Comparison of ENCODE assay signal across 18 mouse cellular contexts in the genomic region with DNA sequence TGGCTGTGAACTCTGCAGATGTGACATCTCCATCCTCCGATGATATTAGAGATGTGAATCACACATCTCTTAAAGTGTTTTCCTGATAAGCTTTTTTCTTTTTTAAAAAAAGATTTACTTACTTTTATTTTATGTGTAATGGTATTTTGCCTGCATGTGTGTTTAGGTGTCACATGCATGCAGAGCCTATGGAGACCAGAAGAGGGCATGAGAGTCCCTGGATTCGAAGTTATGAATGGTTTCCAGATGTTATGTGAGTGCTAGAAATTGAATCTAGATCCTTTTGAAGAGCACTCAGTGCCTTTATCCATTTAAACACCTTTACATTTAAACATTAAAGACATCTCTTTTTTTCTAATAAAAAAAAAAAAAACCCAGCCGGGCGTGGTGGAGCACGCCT. TPM values are rescaled to one million over a fixed set of nuclear protein-coding genes. Genes with fewer than 3 reads are reported as not detected.
DNase-seq lines count a peak whose midpoint lies in the region; ATAC-seq and TF ChIP-seq lines count a peak whose summit lies in the region.
"Had no signal": no experiment of that assay in that cellular context is flagged by ENCODE, and none has a peak within 500 bp of the region (broad histone marks: within the 10 kb centered on the region; RNA-seq: fewer than 3 reads in every experiment).

No protein-coding gene starts in this region.

- H3K27ac ChIP-seq in left cerebral cortex, adult 2 months, result no peak overlapping the region
- H3K27ac ChIP-seq: hindbrain, embryonic 15.5 days; limb, embryonic 10.5 days; lung, embryonic 15.5 days; midbrain, embryonic 12.5 days; stomach, embryonic 15.5 days had no signal

- H3K4me3 ChIP-seq in left cerebral cortex, adult 2 months, result no peak overlapping the region
- H3K4me3 ChIP-seq: hindbrain, embryonic 15.5 days; limb, embryonic 10.5 days; lung, embryonic 15.5 days; midbrain, embryonic 12.5 days; stomach, embryonic 15.5 days had no signal

- TF ChIP-seq CTCF in left cerebral cortex, adult 2 months (IDR thresholded peaks at IDR 0.05), result peak; percentile 24

- intact Hi-C loops in left cerebral cortex, adult 2 months (cut with DNase I), result loop anchor here (10.0 kb wide), 2 partner anchors 240 to 330 kb away; no protein-coding TSS in a partner anchor
- intact Hi-C loops in left cerebral cortex, postnatal 14 days (cut with DNase I), result loop anchor here (5.0 to 10.0 kb wide), 2 partner anchors 260 to 328 kb away; a partner anchor contains a TSS

- ATAC-seq in CD4-positive, CD25-positive, alpha-beta regulatory T cell, adult 4 months, result no peak
- ATAC-seq in megakaryocyte, adult 5-6 weeks (ENCODE audit: poor library complexity, severe bottlenecking), result peak; percentile 60

- DNase-seq in CD4-positive, CD25-positive, alpha-beta regulatory T cell, adult 2 months (ENCODE audit: low read depth, low spot score), result peak; percentile 59
- DNase-seq in left cerebral cortex, adult 2 months (ENCODE audit: extremely low spot score in 1 of 2, low spot score in 2 of 2), result no peak
- no peak for DNase-seq in left cerebral cortex, postnatal 14 days (ENCODE audit: low spot score in 2 of 2)
- peak; percentile 49 for DNase-seq in CD4-positive helper T cell, adult 2 months (ENCODE audit: low read depth, low spot score)
- DNase-seq in cerebellum, adult 11 months, result no peak
- DNase-seq in layer of hippocampus, adult 11-12 months (ENCODE audit: low spot score), result no peak
- DNase-seq: adrenal gland, adult 2 months; cerebellum, adult 9-10 months; right cerebral cortex, postnatal 4 days; thymus, postnatal 25 days had no signal

RNA-seq across cellular contexts. Expression of a gene that starts 5.5 kb away (rescaled TPM):
- 100 to 1,000 TPM; 116 to 166 TPM for polyA plus RNA-seq in CD4-positive, CD25-positive, alpha-beta regulatory T cell, adult 4 months (2017; shearing (Covaris generic))
- total RNA-seq in left cerebral cortex, adult 2 months (2021), result 10 to 100 TPM; 17.3 to 22.0 TPM
- total RNA-seq in left cerebral cortex, postnatal 14 days (2021), result 10 to 100 TPM; 19.2 to 21.7 TPM
- total RNA-seq in megakaryocyte, adult 5-6 weeks (2015), result 25.0 and 26.2 TPM in 2 replicates
- 22.6 and 24.4 TPM in 2 replicates for total RNA-seq in megakaryocyte, adult 5-6 weeks (2017)

RNA-seq across cellular contexts. Expression of a gene that starts 6.1 kb away (rescaled TPM):
- polyA plus RNA-seq in CD4-positive, CD25-positive, alpha-beta regulatory T cell, adult 4 months (2017; shearing (Covaris generic)), result 10 to 100 TPM in 1 of 2 experiments, 1 to 10 TPM in 1; 9.7 to 14.3 TPM
- under 1 TPM in 1 of 2 experiments, not detected in 1; 0.44 TPM for total RNA-seq in left cerebral cortex, adult 2 months (2021)
- total RNA-seq in left cerebral cortex, postnatal 14 days (2021), result under 1 TPM in 1 of 2 experiments, not detected in 1; 0.21 TPM
- total RNA-seq in megakaryocyte, adult 5-6 weeks (2015), result 195 and 212 TPM in 2 replicates
- 204 and 237 TPM in 2 replicates for total RNA-seq in megakaryocyte, adult 5-6 weeks (2017)
- total RNA-seq: layer of hippocampus, postnatal 25 days had no signal
- polyA plus RNA-seq: adrenal gland, adult 2 months had no signal

RNA-seq across cellular contexts. Expression of a gene that starts 34.4 kb away (rescaled TPM):
- 10 to 100 TPM; 15.0 to 15.3 TPM for polyA plus RNA-seq in CD4-positive, CD25-positive, alpha-beta regulatory T cell, adult 4 months (2017; shearing (Covaris generic))
- 1 to 10 TPM; 3.2 to 4.2 TPM for total RNA-seq in left cerebral cortex, adult 2 months (2021)
- total RNA-seq in left cerebral cortex, postnatal 14 days (2021), result 1 to 10 TPM; 3.6 to 4.3 TPM
- total RNA-seq in megakaryocyte, adult 5-6 weeks (2015), result 11.6 and 13.3 TPM in 2 replicates
- total RNA-seq in megakaryocyte, adult 5-6 weeks (2017), result 7.8 and 11.1 TPM in 2 replicates

RNA-seq across cellular contexts. Expression of a gene that starts 44.0 kb away (rescaled TPM):
- 100 to 1,000 TPM; 471 to 562 TPM for polyA plus RNA-seq in CD4-positive, CD25-positive, alpha-beta regulatory T cell, adult 4 months (2017; shearing (Covaris generic))
- 100 to 1,000 TPM; 652 to 679 TPM for total RNA-seq in left cerebral cortex, adult 2 months (2021)
- 100 to 1,000 TPM; 574 to 616 TPM for total RNA-seq in left cerebral cortex, postnatal 14 days (2021)
- total RNA-seq in megakaryocyte, adult 5-6 weeks (2015), result 755 and 789 TPM in 2 replicates
- 996 and 1,155 TPM in 2 replicates for total RNA-seq in megakaryocyte, adult 5-6 weeks (2017)

RNA-seq across cellular contexts. Expression of a gene that starts 44.1 kb away (rescaled TPM):
- 10 to 100 TPM; 36.7 to 48.9 TPM for polyA plus RNA-seq in CD4-positive, CD25-positive, alpha-beta regulatory T cell, adult 4 months (2017; shearing (Covaris generic))
- total RNA-seq in left cerebral cortex, adult 2 months (2021), result 10 to 100 TPM; 12.6 to 15.1 TPM
- 10 to 100 TPM in 1 of 2 experiments, 1 to 10 TPM in 1; 8.3 to 12.0 TPM for total RNA-seq in left cerebral cortex, postnatal 14 days (2021)
- 15.8 and 16.5 TPM in 2 replicates for total RNA-seq in megakaryocyte, adult 5-6 weeks (2015)
- 12.2 and 18.6 TPM in 2 replicates for total RNA-seq in megakaryocyte, adult 5-6 weeks (2017)

Comparison
In these comparisons a context has a peak if more than half of its experiments do, and no peak if none do; other contexts are left out.
1. DNase-seq: peak in CD4-positive, CD25-positive, alpha-beta regulatory T cell, adult 2 months (single experiment) and CD4-positive helper T cell, adult 2 months (single experiment); none in left cerebral cortex, adult 2 months (0 of 2), left cerebral cortex, postnatal 14 days (0 of 2), cerebellum, adult 11 months (single experiment) and layer of hippocampus, adult 11-12 months (single experiment).
2. RNA of a gene that starts 6.1 kb away (total RNA-seq): 195 to 237 TPM in megakaryocyte, adult 5-6 weeks; 0.44 TPM in left cerebral cortex, adult 2 months and 0.21 TPM in left cerebral cortex, postnatal 14 days; every median in the first group is over 100 times any median in the second.